Mouse (Mus musculus) kidney, embryonic 16.5 days (tissue): ENCODE measurements at regions not wholly inside any gene's neighbourhood (a gene's known extent, or its start where the extent isn't known, plus 50 kb on each side); places are given as distances from the start of the nearest gene placed in this dataset.

Experiments
- ATAC-seq: fragments of 200-750 bp; cut with Nextera tagmentation; 2 replicates; pipeline ENCODE4 v1.8.0; 2017; ENCODE audit warnings: moderate TSS enrichment; ENCODE audit not compliant: low FRiP score, low TSS enrichment
- H3K27ac ChIP-seq: fragments of 300-500 bp; sonication (generic); 2 replicates; pipeline ENCODE4 v1.5.1; 2014; ENCODE audit warnings: low read length
- H3K27me3 ChIP-seq: fragments of 300-500 bp; sonication (generic); 2 replicates; pipeline ENCODE4 v1.6.1; 2014; ENCODE audit warnings: low read length, control low read depth, mixed read lengths; ENCODE audit not compliant: insufficient read depth
- H3K36me3 ChIP-seq: fragments of 300-500 bp; sonication (generic); 2 replicates; pipeline ENCODE4 v1.6.1; 2014; ENCODE audit warnings: low read length, control low read depth, mixed read lengths; ENCODE audit not compliant: insufficient read depth
- H3K4me1 ChIP-seq: fragments of 300-500 bp; sonication (generic); 2 replicates; pipeline ENCODE4 v1.6.1; 2014; ENCODE audit warnings: low read length, control low read depth, mixed read lengths; ENCODE audit not compliant: insufficient read depth
- H3K4me2 ChIP-seq: fragments of 300-500 bp; sonication (generic); replicated peaks from 2 replicates; pipeline ENCODE4 v1.6.1; 2014; ENCODE audit warnings: low read depth, low read length
- H3K4me3 ChIP-seq: fragments of 300-500 bp; sonication (generic); 2 replicates; pipeline ENCODE4 v1.5.1; 2014; ENCODE audit warnings: mild to moderate bottlenecking, low read length
- H3K9ac ChIP-seq: fragments of 300-500 bp; sonication (generic); replicated peaks from 2 replicates; pipeline ENCODE4 v1.6.1; 2014; ENCODE audit warnings: low read length
- H3K9me3 ChIP-seq: fragments of 300-500 bp; sonication (generic); 2 replicates; pipeline ENCODE4 v1.6.1; 2016; ENCODE audit warnings: low read length, control low read depth
- WGBS: fragments of 180-500 bp; shearing (Covaris S2); extraction: QIAGEN DNeasy Blood & Tissue Kit; methylation state at CpG from one replicate; pipeline ENCODE4 v1.1.7; 2014; 5-methylcytosine and 5-hydroxymethylcytosine counted together

DNA sequence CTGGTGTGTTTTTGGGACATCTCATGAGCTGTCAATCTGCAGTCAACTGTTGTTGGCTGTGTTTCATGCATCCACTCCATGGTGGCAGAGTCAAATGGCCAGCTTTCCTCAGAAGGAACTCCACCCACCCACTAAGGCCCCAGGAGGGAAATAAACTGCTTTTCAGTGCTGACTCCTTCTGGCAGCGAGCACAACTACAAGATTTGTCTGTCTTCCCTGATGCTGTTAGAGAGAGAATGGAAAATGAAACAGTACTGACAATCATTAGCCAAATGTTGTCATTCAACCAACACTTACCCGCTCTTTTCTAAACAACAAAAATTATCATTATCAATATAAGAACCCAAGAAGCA, 79.3 kb upstream of the Pias1 start:
- no peak overlapping the region for H3K27ac ChIP-seq
- peaks cover 10% of the 10 kb centered on the region for H3K9me3 ChIP-seq
- no peak overlapping the region for H3K4me2 ChIP-seq
- peaks cover 11% of the 10 kb centered on the region; the same call in 1 of the 2 replicates for H3K4me1 ChIP-seq
- no peak overlapping the region for H3K9ac ChIP-seq
- no peak for ATAC-seq
- WGBS: 67% methylated on average over 2 of the region's 2 CpGs
- no peak overlapping the region for H3K4me3 ChIP-seq
- H3K36me3 ChIP-seq: no peaks in the 10 kb centered on the region
- H3K27me3 ChIP-seq: no peaks in the 10 kb centered on the region

DNA sequence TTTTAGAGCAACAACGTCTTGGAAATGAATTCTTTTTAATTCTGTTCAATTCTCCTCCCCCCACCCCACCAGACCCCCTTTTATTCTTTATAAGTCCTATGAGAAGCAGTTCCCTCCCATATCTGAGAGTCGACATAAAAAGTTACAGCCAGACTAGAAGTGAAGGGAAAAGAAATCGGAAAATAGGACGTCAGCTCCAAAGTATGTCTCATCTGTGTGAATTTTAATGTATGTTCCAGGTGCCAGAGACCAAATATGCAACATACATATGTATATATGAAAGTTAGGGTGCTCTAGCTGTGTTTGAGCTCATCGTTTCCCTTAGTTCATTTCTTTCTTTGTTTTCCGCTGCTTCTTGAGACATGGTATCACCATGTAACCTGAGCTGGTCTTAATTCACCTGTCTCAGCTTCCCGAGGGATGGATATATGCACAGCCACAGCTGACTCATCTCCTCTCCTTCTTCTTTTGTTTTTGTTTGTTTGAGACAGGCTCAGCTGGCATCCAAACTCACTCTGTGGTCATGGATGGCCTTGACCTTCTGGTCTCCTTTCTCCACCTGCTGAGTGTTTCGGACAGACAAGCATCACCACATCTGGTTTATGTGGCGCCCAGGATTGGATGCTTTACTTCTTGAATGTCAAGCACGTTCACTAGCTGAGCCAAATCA, 78.8 kb upstream of the Pias1 start:
- Histone ChIP-seq H3K4me2 (no peak overlapping the region), H3K4me1 (peaks cover 7% of the 10 kb centered on the region; the same call in 1 of the 2 replicates), H3K9ac (no peak overlapping the region), H3K27me3 (no peaks in the 10 kb centered on the region), H3K9me3 (peaks cover 10% of the 10 kb centered on the region), H3K27ac (no peak overlapping the region), H3K4me3 (no peak overlapping the region), H3K36me3 (no peaks in the 10 kb centered on the region)
- ATAC-seq: no peak
- 48% methylated on average over 10 of the region's 10 CpGs for WGBS

DNA sequence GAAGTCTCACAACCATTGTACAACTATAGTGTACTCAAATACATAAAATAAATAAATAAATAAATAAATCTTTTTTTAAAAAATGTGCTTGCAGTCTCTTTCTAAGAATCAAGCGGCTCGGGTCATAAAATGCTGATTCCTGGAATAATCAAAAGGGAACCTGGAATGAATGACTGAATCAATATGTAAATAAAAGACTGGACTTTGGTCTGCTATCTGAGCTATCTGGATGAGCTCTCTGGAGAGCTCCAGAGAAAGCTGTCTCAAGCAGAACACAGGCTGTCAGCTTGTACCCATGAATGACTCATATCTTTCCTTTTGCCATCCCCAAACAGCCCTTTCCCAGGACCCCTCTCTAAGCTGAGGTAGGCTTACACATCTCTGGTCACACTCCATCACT, 75.8 kb upstream of the Pias1 start:
- H3K27ac ChIP-seq: no peak overlapping the region
- H3K4me2 ChIP-seq: no peak overlapping the region
- H3K9me3 ChIP-seq: peaks cover 10% of the 10 kb centered on the region
- ATAC-seq: no peak
- H3K4me3 ChIP-seq: no peak overlapping the region
- H3K9ac ChIP-seq: no peak overlapping the region
- H3K4me1 ChIP-seq: peaks cover 13% of the 10 kb centered on the region
- H3K27me3 ChIP-seq: no peaks in the 10 kb centered on the region
- 96% methylated on average over 2 of the region's 2 CpGs for WGBS
- H3K36me3 ChIP-seq: no peaks in the 10 kb centered on the region

DNA sequence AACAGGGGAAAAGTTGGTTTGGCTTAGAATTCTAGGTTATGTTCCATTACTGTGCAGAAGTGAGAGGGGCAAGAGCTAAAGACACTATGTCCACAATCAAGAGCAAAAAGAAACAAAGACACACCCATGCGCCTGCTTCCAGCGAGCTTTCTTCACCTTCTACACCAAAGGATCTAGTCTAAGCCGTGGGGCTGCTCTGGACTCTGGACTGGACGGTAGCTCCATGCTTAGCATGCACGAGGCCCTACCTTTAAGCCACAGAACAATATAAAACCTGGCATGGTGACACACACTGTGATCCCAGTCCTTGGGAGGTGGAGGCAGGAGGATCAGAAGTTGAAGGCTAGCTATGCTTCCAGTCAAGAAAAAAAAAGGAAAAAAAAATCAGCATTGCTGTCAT, 73.0 kb upstream of the Pias1 start:
- peaks cover 15% of the 10 kb centered on the region for H3K4me1 ChIP-seq
- 89% methylated on average over 5 of the region's 5 CpGs for WGBS
- no peak overlapping the region for H3K4me3 ChIP-seq
- H3K36me3 ChIP-seq: no peaks in the 10 kb centered on the region
- no peak for ATAC-seq
- no peak overlapping the region for H3K27ac ChIP-seq
- no peak overlapping the region for H3K4me2 ChIP-seq
- no peaks in the 10 kb centered on the region for H3K27me3 ChIP-seq
- H3K9ac ChIP-seq: no peak overlapping the region
- peaks cover 10% of the 10 kb centered on the region for H3K9me3 ChIP-seq

DNA sequence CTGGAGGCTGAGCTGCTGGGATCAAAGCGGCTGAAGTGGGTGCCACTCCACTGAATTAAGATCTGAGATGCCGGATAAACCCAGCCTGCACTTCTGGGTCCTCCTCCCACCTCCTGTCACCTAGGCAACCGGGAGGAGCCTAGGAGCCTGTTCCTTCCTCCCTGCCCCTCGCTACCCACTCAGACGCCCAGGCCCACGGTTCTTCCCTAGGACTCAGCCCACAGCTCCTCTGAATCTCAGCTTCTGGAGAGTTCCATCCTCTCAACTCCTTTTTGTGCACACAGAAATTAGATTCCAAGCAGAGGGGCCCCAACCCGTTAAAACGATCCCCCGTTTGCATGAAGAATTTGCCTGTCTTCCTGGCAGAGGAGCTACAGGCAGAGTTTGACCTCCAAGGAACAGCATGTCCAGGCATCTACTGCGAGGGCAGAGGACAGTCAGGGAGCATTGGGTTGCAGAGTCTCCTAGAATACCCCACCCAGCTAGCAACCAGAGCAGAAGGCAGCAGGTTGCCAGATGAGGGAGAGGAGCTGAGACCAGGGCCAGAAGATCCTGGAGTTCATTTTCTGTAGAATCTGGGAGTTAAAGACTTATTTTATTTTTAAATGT, 71.6 kb upstream of the Pias1 start:
- peak overlapping the region; percentile 72 for H3K27ac ChIP-seq
- H3K4me1 ChIP-seq: peaks cover 15% of the 10 kb centered on the region
- peak overlapping the region; percentile 53 for H3K9ac ChIP-seq
- H3K4me3 ChIP-seq: peak overlapping the region; percentile 37
- WGBS: 2% methylated on average over 10 of the region's 10 CpGs
- peak overlapping the region; percentile 56 for H3K4me2 ChIP-seq
- peak; percentile 94 for ATAC-seq
- H3K27me3 ChIP-seq: no peaks in the 10 kb centered on the region
- H3K9me3 ChIP-seq: peaks cover 10% of the 10 kb centered on the region
- no peaks in the 10 kb centered on the region for H3K36me3 ChIP-seq

DNA sequence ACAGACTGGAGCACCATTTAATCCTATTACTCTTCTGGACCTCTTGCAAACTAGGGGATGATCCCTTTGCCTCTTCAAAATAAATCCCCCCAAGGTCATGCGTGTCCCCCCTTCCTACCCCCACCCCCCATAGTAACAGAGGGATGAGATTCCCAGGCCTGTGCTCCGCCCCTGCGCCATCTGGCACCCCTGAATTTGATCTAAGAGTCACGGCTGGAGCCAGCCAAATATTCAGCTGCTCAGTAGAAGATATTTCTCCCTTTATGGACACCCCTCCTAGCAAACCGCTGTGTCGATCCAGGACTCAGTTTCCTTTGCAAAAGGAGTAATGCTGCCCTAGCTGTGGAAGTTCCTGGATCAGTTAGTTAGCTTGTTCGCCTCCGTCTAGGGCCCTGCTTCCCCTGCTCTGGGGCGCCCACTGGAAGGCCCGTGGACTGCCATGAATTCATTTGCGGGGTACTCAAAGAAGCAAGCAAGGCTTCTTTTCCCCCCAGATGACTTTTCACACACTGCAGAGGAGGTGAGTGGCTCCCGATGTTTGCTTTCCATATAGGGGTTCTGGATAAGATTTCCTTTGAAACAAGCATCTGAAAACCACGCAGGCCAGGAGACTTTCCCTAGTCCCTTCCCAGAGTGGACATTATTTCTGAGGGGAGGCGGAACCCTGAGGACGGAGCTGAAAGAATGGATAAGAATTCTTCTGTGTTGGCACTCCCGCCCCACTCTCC, 70.9 kb upstream of the Pias1 start:
- peak overlapping the region; percentile 37 for H3K4me3 ChIP-seq
- H3K9me3 ChIP-seq: peaks cover 10% of the 10 kb centered on the region
- H3K4me1 ChIP-seq: peaks cover 15% of the 10 kb centered on the region
- H3K27me3 ChIP-seq: no peaks in the 10 kb centered on the region
- no peak; the same call in 1 of the 2 replicates for ATAC-seq
- peak overlapping the region; percentile 56 for H3K4me2 ChIP-seq
- peak overlapping the region; percentile 53; the same call in 1 of the 2 replicates for H3K9ac ChIP-seq
- peak overlapping the region; percentile 13; the same call in 1 of the 2 replicates for H3K27ac ChIP-seq
- 36% methylated on average over 16 of the region's 16 CpGs for WGBS
- H3K36me3 ChIP-seq: no peaks in the 10 kb centered on the region

DNA sequence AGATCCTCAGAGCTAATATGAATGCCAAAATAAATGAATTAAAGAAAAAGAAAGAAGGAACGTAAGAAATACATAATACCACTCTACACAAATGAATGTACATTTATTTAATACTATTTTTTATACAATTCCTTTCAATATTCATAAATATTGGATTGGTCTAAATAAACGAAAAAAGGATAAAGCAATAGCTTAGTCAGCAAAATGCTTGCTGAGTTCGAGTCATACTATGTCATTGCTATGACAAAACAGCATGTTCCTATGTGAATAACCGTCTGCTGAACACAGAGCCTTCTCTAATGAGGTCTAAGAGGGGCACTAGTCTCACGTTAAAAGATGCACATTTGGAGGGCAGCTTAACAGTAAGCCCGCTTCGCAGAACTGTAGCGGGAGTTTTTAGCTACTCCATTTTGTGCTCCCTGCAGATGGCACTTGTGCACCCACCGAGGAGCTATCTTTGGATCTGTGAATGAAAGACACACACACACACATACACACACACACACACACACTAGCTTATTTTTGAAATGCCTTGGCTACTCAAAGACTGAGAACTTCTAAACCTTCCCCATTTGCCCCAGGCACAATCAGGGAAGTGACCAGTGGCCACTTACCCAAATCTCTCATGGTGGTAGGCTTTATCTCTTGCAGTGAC, 69.1 kb upstream of the Pias1 start:
- Histone ChIP-seq H3K4me3 (no peak overlapping the region), H3K27ac (no peak overlapping the region), H3K27me3 (no peaks in the 10 kb centered on the region), H3K4me1 (peaks cover 15% of the 10 kb centered on the region), H3K4me2 (no peak overlapping the region), H3K9me3 (no peaks in the 10 kb centered on the region), H3K9ac (no peak overlapping the region), H3K36me3 (no peaks in the 10 kb centered on the region)
- no peak for ATAC-seq
- 85% methylated on average over 9 of the region's 9 CpGs for WGBS

DNA sequence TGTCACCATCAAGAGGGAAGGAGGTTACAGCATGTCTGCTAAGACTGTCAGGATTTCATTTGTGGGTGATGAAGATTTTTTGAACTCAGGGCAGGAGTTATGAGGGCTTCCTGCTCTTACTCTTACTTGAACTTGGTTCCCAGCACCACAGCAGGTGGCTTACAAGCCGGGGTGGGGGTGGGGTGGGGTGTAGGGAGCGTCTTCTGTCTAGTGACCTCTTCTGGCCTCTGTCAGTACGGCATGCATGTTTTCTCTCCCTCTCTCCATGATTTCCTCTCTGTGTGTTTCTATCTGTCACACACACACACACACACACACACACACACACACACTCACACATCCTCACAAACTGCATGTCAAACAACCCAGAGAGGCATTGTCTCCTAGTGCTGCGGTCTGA, 64.5 kb upstream of the Pias1 start:
- WGBS: 63% methylated on average over 4 of the region's 4 CpGs

DNA sequence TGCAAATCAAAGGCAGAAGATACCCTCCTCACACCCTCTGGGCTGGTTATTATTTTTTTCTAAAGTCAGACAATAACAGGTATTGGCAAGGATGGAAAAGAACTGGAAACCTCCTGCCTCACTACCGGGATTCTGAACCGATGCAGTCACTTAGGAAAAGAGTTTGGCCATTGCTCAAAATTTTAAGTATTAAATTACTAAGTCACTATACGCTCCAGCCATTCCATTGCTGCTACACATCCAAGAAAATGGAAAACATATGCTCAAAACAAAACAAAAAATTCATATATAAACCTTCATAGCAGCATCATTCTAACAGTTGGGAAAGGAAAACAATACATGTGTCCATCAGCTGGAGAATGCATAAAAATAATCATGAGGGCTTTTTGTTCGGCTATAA, 63.9 kb upstream of the Pias1 start:
- WGBS: 84% methylated on average over 4 of the region's 4 CpGs
- Histone ChIP-seq H3K36me3 (no peaks in the 10 kb centered on the region), H3K4me2 (no peak overlapping the region), H3K9me3 (no peaks in the 10 kb centered on the region), H3K9ac (no peak overlapping the region), H3K27ac (no peak overlapping the region), H3K4me3 (no peak overlapping the region), H3K4me1 (no peaks in the 10 kb centered on the region), H3K27me3 (no peaks in the 10 kb centered on the region)
- no peak for ATAC-seq

More for the DNA sequence above, 64.5 kb upstream of the Pias1 start:
- Histone ChIP-seq H3K27me3 (no peaks in the 10 kb centered on the region), H3K4me2 (no peak overlapping the region), H3K9me3 (no peaks in the 10 kb centered on the region), H3K27ac (no peak overlapping the region), H3K4me3 (no peak overlapping the region), H3K4me1 (no peaks in the 10 kb centered on the region), H3K36me3 (no peaks in the 10 kb centered on the region), H3K9ac (no peak overlapping the region)
- ATAC-seq: no peak
